Mouse (Mus musculus): ENCODE results near the gene Foxa1. TPM values are rescaled to one million over a fixed set of nuclear protein-coding genes. Genes with fewer than 3 reads are reported as not detected.

The Foxa1 gene
- not detected in 2 replicates for polyA plus RNA-seq (2021; fragmentation: Nextera tagmentation)
- long read RNA-seq, experiment 1 = 0 reads
- long read RNA-seq, experiment 2 = 0 reads

DNA sequence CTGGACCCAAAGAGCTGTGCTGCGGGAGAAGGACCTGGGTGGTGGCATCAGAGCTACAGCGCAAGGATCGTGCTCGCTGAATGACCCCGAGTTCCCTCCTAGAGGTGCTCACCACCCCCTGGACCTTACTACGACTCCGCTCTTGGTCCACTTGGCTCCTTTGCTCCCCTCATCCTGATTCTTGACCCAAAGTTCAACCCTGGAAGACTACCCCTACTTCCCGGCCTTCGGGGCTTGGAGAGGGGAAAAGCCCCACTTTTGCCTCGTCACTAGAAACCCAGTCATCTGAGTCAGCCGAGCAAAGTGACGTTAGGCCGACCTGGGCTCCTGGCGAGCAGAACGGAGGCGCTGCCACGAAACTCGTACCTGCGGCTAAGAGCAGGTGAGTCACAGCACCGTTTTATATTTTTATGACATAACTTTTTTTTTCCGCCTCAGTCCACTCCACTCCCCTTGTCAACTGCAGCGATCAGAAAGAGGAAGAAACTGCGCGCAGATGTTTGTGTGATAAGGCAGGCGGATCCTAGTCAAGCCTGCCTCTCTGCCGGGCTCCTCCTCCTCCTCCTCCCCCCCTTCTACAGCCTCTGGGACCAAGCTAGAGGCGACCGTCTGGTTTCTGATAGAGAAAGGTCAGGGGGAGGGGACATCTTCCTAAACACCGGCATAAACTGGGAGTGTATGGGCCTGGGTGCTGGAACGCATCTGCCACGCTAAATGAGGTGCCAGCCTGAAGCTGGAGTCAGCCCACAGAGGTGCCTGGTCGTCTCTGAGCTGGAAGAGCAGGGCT is at the start of gene Foxa1:
Gene Foxa1 (minus strand): TSS at position 502 of the 787 bp plus-strand sequence.

DNA sequence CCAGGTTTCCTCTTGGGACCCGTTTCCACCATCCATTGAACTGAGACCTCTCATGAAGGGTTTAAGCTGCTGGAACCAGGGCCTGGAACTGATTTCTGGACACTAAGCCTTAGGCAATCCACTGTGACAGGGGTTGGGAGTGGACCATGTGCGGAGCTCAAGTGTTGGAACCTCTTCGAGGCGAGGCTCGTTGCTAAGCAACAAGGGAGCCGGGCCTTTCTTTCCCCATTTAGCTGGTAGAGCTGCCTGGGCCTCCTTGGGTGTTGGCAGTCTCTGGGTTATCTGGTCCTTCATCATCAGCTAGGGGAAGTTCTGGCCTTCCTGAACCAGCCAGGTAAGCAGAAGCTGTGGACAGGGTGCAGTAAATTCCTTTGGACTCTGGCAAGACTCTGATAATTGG is 17.2 kb upstream of the Foxa1 start, which contains the start of gene Ttc6:
Gene Ttc6 (plus strand): TSS at position 205 of the 400 bp plus-strand sequence.

Other genes with a start within 250 kb of the Foxa1 start
- gene Ttc6, start 17.2 kb upstream of the Foxa1 start, polyA plus RNA-seq (2021; fragmentation: Nextera tagmentation) = not detected in 2 replicates

All from left cerebral cortex, adult 6 months (tissue).